Mouse (Mus musculus): ENCODE measurements around the gene Pidd1.
"Not testable (repeated sequence)": the region's sequence is repeated elsewhere in the genome, so short reads cannot be mapped to it uniquely, and the experiment has no call there.

Gene Pidd1

DNA sequence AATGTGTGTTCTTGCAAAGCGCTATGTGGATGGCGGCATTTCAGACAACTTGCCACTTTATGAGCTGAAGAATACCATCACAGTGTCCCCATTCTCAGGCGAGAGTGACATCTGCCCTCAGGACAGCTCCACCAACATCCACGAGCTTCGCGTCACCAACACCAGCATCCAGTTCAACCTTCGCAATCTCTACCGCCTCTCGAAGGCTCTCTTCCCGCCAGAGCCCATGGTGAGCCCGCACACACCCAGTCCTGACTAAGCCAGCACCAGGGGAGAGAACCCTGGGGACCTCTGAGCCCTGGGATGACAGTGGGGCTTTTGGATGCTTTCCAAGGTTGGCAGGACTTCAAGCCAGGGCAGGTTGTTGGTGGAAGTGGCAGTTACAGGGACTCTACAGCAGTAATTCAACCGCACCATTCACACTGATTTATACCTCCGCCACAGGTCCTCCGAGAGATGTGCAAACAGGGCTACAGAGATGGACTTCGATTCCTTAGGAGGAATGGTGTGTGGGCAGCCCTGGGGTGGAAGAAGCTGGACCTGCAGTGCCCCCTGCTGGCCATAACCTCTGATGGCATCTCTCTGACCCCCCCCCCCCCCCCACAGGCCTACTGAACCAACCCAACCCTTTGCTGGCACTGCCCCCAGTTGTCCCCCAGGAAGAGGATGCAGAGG, 14.3 kb upstream of the Pidd1 start:
- no peak for DNase-seq (ENCODE audit: low spot score)

DNA sequence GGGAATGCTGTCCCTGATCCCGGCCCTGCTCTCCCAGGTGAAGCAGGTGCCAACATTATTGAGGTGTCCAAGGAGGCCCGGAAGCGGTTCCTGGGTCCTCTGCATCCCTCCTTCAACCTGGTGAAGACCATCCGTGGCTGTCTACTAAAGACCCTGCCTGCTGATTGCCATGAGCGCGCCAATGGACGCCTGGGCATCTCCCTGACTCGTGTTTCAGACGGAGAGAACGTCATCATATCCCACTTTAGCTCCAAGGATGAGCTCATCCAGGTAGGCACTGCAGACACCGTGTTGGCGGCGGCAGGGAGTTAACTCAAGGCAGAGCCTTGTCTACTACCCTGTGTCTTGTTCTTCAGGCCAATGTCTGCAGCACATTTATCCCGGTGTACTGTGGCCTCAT, 13.4 kb upstream of the Pidd1 start:
- no peak for DNase-seq (ENCODE audit: low spot score)

DNA sequence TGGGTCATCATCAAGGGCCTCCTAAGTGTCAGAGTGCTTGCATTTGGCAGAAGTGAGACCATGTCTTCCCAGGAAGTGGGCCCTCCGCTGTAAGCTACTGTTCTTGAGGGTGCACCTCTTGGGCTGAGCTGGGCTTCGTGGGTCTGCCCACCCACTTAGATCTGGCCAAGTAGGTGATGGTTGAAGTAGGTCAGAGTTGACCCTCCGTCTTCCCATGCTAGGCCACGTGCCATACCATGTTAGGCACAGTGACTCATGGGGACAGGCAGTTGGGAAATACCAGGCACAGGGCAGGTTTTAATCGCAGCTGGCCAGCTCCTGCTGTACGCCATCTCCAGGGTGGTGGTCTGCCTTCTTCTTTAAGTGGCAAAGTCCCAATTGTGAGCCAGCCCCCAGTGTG, 12.9 kb upstream of the Pidd1 start:
- DNase-seq (ENCODE audit: low spot score), result no peak

- no peak for DNase-seq (ENCODE audit: low spot score)
Measured at GRCm38 (mm10) chr7:141455610-141456314, 11.9 kb upstream of the Pidd1 start.

- DNase-seq (ENCODE audit: low spot score), result peak; percentile 90
Measured at GRCm38 (mm10) chr7:141454967-141455551, 11.2 kb upstream of the Pidd1 start, which contains the start of gene Pnpla2. Pnpla2 (plus strand) TSS chr7:141455198.

DNA sequence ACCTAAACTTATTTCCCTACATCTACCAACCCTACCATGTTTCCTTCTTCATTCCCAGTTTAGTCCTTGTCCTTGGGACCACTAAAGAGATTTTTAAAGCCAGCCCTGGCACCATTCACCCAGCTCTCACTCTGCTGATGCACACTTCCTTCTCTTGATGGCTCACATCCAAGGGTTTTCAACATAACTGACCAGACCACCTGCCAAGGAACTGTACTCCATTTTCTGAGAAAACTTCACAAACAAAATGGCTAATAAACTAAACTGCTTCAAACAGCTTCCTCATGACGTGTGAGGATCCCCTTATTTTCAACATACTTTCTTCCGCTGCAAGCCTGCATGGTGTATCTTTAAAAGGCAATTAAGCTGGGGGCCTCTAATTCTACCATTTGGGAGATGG, 9.8 kb upstream of the Pidd1 start:
- DNase-seq (ENCODE audit: low spot score), result no peak

DNA sequence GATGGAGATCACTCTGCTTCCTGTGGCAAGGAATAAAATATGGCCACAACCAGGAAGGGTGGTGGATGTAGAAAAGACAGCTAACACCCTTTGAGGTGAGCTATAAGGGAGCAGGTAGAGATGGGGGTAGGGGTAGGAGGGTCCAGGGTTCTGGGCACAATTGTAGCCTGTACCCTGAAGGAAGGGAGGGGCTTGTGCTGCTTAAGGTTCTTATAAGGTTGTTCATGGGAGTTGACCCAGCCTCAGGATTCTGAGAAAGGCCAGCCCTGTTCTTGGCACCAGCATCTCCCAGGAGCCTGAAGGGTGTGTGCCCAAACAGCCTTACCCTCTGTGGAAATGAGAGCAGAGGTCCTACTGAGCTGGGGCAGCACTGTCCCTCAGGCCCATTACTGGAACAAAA, 8.1 kb upstream of the Pidd1 start:
- no peak for DNase-seq (ENCODE audit: low spot score)

DNA sequence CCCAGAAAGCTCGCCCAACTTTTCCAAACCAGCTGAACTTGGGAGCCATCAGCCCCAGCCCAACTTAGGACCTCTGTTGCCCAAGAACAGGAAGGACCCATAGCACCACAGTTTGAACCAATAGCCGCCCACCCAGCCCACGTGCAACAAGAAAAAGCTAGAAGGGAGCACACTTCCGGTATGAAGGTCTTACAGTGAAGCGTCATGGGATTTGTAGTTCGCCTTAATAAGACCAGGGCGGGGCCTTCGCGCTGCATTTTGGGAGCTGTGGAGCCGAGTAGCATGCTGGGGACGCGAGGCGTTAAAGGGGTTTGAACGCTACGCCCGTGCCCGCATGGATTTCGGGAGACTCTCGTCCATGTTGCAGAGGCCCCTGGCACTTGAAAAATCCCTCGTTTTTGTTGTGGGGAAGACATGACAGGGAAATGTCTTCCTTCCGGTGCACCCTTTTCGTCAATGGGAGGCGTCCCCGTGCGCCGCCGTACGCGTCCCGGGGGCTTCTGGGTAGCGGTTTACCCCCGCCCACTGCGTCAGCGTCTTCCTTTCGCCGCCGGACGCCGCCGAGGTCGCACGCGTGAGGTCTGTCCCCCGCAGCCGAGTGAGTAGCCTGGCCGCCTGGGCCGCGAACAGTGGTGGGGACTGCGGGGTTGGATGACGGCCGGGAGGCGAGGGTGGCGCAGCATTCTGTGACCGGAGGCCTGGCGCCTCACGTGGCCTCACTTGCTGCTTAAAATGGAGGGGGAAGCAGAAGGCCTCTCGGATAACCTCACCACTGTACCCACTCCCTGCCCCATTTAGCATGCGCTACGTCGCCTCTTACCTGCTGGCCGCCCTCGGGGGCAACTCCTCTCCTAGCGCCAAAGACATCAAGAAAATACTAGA, 3.5 kb upstream of the Pidd1 start, which contains the start of gene Rplp2:
Rplp2 (plus strand) TSS at position 261 of the 882 bp plus-strand sequence.
- DNase-seq (ENCODE audit: low spot score), result peak; percentile 90

GRCm38 (mm10) chr7:141446374-141446773, 2.5 kb upstream of the Pidd1 start:
- DNase-seq (ENCODE audit: low spot score), result not testable (repeated sequence)

- DNase-seq (ENCODE audit: low spot score), result peak; percentile 64
Measured at GRCm38 (mm10) chr7:141443081-141443821, 574 bp downstream of the Pidd1 start.

GRCm38 (mm10) chr7:141442199-141442598, 1.6 kb downstream of the Pidd1 start:
- no peak for DNase-seq (ENCODE audit: low spot score)

- no peak for DNase-seq (ENCODE audit: low spot score)
Measured at GRCm38 (mm10) chr7:141441460-141441859, 2.4 kb downstream of the Pidd1 start.

- no peak for DNase-seq (ENCODE audit: low spot score)
Measured at GRCm38 (mm10) chr7:141440613-141441012, 3.2 kb downstream of the Pidd1 start.

DNA sequence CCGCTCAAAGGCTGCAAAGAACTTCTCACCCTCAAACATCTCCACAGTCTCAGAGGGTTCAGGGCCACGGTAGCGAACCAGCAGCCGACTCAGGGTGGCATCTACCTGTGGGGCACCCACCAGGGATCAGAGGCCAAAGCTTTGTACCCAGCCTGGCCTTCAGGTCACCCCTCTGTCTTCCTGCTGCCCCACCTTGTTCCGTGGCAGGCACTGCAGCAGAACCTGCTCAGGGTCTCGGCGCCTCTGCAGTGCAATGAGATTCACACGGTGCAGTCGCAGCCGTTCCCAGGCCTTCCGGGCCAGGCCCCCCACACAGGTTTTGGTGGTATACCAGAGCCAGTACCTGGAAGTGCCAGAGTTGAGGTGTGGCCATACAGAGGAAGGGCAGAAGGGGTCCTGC, 4.0 kb downstream of the Pidd1 start:
- no peak for DNase-seq (ENCODE audit: low spot score)

GRCm38 (mm10) chr7:141439140-141439679, 4.6 kb downstream of the Pidd1 start:
- DNase-seq (ENCODE audit: low spot score), result no peak

- DNase-seq (ENCODE audit: low spot score), result no peak
Measured at GRCm38 (mm10) chr7:141438201-141438968, 5.4 kb downstream of the Pidd1 start.

DNA sequence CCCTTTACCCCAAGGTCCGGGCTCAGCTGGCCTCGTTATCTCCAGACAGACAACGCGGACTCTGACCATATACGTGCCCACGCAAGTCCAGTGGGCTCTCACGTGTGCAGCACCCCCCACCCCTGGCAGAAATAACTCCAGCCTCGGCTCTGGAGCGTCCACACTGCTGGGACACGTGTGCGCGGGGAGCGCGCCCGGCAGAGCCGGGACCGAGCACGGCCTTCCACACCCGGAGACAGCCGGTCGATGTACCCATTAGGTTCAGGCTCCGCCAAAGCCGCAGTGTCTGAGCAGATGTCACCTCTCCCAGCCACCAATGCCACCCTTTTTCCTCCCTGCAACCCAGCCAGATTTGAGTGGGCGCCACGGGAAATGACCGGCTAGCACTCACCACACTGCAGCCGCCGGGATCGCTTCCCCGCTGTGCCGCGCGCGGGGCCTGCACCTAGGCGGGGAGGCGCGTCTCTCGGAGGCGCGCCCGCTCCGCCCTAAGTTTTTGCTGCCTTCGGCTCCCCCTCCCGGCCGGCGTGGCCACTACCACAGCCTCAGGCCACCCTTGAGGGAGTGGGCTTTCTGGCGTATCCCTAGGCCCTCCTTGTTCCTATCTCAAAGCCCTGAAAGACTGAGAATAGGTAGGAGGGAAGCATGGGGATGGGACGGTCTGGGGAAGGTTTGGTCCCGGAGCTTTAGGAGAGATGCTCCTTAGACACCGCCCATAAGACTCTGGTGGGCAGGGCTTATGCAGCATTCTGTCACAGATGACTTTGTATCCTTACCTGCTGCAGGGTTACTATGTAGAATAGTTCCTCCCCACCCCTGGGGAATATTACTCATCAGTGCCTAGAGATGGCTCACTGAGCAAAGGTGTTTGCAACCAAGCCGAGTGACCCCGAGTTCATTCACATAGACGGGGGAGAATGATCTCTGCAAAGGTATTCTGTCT, 6.4 kb downstream of the Pidd1 start, which contains the start of gene Slc25a22:
Slc25a22 (minus strand) TSS at position 715 of the 943 bp plus-strand sequence.
- peak; percentile 75 for DNase-seq (ENCODE audit: low spot score)

- no peak for DNase-seq (ENCODE audit: low spot score)
Measured at GRCm38 (mm10) chr7:141436523-141436892, 7.3 kb downstream of the Pidd1 start.

DNA sequence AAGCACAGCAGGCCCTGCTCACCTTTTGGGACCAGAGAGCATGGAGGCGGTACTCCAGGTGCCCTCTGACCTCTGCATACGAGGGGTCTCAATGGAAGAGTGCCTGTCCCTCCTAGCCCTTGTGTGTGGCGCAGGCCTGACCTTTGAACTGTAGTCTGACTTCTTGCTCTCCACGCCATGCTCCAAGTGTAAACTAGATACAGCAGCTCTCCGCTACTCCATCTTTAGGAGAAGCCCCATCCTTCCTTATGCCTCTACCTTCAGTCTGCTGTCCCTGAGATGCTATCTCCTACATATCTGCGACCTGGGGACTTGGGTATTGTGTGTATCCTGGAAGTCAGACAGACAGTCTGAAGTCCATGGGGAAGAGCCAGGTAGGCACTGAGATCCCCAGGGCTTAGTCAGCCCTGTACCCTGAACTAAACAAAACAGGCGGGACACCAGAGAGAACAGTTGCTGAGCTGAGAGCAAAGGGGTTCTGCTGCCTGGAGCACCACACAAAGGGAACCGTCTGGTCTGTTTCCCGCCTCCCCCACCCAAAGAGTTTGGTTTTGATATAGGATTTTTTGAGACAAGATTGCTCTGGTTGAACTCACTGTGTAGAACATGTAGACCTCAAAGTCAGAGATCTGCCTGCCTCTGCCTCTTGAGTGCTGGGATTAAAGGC, 7.8 kb downstream of the Pidd1 start:
- no peak for DNase-seq (ENCODE audit: low spot score)

Data from c-Kit-positive CD71-positive TER-119-positive erythroid progenitor cells, embryonic 14.5 days (primary cell).